Mouse (Mus musculus) thymus, postnatal 10 days (tissue): ENCODE measurements around the gene Get4.

ENCODE experiments used
- DNase-seq, 2 experiments: peaks; one replicate each; pipeline ENCODE4 v3.0.0; 2021; ENCODE audit warnings: low spot score in 2 of 2

Get4 gene

GRCm38 (mm10) chr5:139283460-139284180, 31.5 kb downstream of the Get4 start:
- DNase-seq = no peak

DNA sequence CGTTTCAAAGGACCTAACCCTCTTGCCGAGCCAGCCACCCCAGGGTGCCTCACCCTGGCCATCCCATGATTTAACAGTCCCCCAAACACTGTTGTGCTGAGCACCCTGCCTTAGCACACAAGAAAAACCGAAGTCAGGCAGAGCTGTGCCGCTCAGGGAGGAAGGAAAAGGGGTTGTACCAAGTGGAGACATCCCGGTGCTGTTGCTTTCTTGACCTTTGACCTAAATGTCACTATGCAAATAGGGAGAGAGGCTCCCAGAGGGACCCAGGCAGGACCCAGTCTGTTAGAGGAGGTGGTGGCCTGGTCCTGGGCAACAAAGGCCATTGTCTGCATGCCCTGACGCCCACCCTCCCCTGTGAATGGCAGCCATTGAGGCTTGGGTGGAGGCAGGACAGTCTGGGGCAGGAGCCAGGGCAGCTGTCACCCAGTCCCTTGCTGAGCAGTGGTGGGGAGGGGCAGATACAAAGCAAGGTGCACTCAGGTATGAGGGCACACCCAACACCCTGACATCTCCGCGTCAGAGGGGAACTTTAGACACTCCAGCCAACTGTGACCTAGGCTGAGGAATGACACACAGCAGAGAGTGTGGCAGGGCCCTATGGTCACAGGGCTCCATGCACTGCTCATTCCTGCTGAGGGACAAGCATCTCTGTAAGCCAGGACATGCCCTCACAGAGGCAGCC, 33.4 kb downstream of the Get4 start:
- no peak for DNase-seq

- DNase-seq = no peak
These were observed 34.2 kb downstream of the Get4 start for GRCm38 (mm10) chr5:139286142-139286941.

DNA sequence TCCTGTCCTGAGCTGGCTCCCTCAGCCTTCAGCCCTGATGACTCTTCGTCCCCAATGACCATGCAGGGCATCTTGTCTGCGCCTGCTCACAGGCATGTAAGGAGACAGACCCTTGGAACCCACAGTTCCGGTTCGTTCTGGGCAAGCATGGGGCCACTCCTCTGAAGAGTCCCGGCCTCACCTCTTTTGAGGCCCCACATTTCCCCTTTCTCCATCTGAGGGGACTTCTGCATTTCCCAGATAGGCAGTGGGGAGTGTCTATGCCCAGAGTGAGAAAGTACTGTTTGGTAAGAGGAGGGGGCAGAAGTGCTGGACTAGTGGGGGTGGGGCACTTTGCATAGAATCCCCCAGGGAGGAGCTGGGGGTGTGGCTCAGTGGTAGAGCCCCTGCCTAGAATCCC, 35.0 kb downstream of the Get4 start:
- no peak for DNase-seq

DNA sequence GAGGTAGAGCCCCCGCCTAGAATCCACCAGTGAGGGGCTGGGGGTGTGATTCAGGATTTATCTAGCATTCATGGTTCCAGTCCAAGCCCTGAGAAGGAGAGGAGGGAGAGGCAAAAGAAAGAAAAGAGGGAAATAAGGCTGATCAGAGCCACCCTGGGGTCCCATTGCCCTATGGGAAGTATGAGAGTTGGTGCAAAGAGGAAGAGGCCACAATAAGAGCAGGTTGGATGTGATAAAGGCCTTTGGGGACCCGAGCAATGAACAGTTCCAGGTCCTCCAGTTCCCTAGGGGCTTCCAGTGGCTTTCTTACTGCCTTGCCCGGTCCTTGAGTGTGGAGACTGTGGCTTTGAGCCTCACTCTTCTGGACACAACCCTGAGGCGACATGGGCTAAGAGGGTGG, 35.7 kb downstream of the Get4 start:
- no peak for DNase-seq

- DNase-seq = no peak
These were observed 36.5 kb downstream of the Get4 start for GRCm38 (mm10) chr5:139288591-139288990.

DNA sequence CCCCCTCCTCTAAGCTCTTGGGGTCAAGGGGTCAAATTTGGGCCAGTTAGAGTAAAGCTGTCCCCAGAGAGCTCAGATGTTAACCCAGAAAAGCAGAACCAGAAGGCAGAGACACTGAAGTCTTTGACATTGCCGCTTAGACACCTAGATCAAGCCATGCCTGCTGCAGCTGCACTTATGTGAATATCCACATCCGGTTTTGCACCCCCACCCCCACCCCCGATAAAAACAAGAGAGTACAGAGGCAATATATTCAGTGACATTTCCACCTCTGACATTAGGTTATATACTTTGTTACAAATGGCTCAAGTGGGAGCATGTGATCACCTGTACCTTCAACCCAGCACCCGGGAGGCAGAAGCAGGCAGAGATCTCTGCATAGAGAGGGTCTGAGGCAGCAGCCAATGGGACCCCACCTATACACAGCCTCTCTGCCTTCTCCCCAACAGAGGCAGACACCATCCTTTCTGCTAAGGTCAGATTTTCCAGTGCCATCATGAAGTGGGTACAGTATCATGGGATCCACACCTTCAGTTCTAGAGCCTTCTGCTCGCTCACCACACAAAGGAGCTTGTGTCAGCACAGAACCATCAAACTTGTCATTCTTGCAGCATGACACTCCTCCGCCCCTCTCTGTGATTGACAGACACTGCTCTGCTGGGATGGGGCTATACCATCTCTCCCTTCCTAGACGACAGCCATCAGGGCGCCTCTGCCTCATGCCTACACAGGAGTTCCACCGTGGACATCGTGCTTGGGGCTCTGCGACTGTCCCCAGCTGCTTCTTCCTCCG, 38.5 kb downstream of the Get4 start:
- no peak for DNase-seq

- no peak for DNase-seq
These were observed 39.9 kb downstream of the Get4 start for GRCm38 (mm10) chr5:139291811-139292560.

- DNase-seq = no peak
These were observed 42.0 kb downstream of the Get4 start for GRCm38 (mm10) chr5:139294089-139294488.

- no peak for DNase-seq
These were observed 45.0 kb downstream of the Get4 start for GRCm38 (mm10) chr5:139297092-139297491.

- no peak for DNase-seq
These were observed 45.6 kb downstream of the Get4 start for GRCm38 (mm10) chr5:139297745-139298144.

GRCm38 (mm10) chr5:139302101-139302500, 50.0 kb downstream of the Get4 start:
- no peak for DNase-seq

GRCm38 (mm10) chr5:139303646-139304061, 51.5 kb downstream of the Get4 start:
- DNase-seq = no peak

GRCm38 (mm10) chr5:139309946-139310345, 57.8 kb downstream of the Get4 start:
- DNase-seq = no peak

- DNase-seq = no peak
These were observed 58.4 kb downstream of the Get4 start for GRCm38 (mm10) chr5:139310477-139310876.

DNA sequence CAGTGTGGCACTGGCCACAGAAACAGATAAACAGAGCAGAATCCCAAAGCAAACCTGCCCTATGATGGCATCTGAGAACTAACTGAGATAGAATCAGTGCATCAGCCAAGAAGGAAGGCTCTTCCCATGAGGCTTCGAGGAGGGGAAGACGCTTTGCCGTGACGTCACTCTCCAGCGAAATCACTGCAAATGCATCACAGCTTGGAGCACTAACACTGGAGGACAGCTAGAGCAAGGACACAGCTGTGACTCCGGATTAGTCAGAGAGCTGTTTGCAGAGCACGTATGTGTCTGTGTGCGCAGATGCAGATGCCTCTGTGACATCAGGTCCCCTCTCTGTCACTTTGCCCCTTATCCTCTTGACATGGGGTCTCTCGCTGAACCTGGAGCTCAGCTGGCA, 59.7 kb downstream of the Get4 start:
- DNase-seq = no peak

- DNase-seq = no peak
These were observed 61.4 kb downstream of the Get4 start for GRCm38 (mm10) chr5:139313536-139313935.

- DNase-seq = no peak
These were observed 63.0 kb downstream of the Get4 start for GRCm38 (mm10) chr5:139314941-139315642.

- DNase-seq = no peak
These were observed 65.0 kb downstream of the Get4 start for GRCm38 (mm10) chr5:139316982-139317675.
